Mouse (Mus musculus): ENCODE results near the gene Olfr9.
"Not testable (repeated sequence)": the region's sequence is repeated elsewhere in the genome, so short reads cannot be mapped to it uniquely, and the experiment has no call there.

Olfr9 gene

DNA sequence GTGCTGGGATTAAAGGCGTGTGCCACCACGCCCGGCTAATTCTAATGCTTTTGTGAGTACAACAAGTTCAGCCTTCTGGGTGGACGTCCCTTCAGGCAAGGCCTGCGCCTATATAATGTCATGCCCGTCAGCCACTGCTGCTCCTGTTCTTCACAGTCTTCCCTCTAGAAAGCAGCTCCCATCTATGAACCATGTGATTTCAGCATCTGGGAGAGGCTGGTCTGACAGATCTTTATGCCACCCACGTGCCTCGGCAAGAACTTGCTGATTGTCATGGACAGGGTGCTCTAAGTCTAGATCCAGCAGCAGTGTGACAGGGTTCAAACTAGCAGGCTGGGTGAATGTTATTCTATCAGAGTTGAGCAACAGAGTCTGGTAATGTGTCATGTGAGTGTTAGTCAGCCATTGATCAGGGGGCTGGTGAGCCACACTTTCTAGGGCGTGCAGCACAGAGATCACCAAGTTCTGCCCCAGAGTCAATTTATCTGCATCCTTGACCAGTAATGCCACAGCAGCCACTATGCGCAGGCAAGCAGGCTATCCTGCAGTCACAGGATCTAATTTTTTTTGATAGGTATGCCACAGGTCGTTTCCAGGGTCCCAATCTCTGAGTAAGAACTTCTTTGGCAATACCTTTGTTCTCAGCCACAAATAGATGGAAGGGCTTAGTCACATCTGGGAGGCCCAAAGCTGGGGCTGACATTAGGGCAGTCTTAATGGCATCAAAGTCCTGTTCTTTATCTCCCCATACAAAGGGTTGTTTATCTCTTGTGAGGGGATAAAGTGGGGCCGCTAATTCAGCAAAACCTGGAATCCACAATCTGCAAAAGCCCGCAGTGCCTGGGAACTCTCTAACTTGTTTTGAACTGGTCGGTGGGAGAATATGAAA lies 15.0 kb downstream of the Olfr9 start:
- no peak for DNase-seq

- DNase-seq = no peak
Observed at GRCm38 (mm10) chr10:129010288-129010841, 21.1 kb downstream of the Olfr9 start, which contains the start of gene Olfr763. Olfr763 (plus strand) TSS chr10:129010791.

- DNase-seq = not testable (repeated sequence)
Observed at GRCm38 (mm10) chr10:129011511-129011910, 22.3 kb downstream of the Olfr9 start.

GRCm38 (mm10) chr10:129014477-129014876 lies 25.2 kb downstream of the Olfr9 start:
- no peak for DNase-seq

DNA sequence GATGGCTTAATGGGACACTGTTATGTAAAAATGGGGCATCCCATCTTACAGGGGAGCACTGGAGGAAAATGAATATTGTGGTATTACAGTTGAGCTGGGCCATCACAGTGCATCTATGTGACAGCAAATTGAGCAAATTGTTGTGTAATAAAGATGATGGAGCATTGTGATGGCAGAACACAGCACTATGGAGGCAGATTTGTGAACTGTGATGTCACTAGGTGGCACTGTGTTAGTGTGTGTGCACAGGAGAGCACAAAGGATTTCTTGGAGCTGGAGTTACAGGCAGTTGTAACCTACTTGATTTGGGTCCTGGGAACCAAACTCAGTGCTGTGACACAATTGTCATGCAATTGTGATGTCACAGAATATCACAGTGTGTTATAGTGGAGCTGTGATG lies 34.1 kb downstream of the Olfr9 start:
- DNase-seq = no peak

GRCm38 (mm10) chr10:129026018-129026662 lies 36.9 kb downstream of the Olfr9 start:
- peak; percentile 20 for DNase-seq

DNA sequence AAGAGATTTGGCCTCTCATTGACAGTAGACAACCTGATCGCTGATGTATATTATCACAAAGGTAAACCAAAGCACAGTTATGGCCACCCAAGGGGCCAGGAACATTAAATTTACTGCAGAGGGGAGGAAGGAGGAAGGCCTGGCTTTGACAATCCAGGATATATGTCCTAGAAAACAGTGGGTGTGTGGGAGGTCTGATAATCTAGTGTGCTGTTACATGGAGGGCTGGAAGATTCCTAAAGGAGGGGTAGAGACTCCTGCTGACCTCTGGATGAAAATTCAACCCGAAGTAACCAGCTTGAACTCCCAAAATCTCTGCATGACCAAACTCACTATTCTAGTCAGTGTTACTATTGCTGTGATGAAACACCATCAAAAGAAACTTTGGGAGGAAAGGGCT lies 39.1 kb downstream of the Olfr9 start:
- no peak for DNase-seq

- DNase-seq = no peak
Observed at GRCm38 (mm10) chr10:129039796-129040195, 50.6 kb downstream of the Olfr9 start, which contains the start of gene Olfr764-ps1. Olfr764-ps1 (minus strand) TSS chr10:129039896.

All from lung, postnatal 14 days (tissue).